Mouse (Mus musculus) myocyte (in vitro differentiated cells): Measurements from ENCODE around the gene 3110082I17Rik. TPM values are rescaled to one million over a fixed set of nuclear protein-coding genes. Genes with fewer than 3 reads are reported as not detected.
A peak's percentile ranks its signal among the peaks of the same experiment; 100 is the strongest.

Source experiments
- H3K27me3 ChIP-seq: one replicate; pipeline ENCODE4 v1.6.1; 2011; ENCODE audit not compliant: control insufficient read depth, insufficient read depth, insufficient read length
- H3K36me3 ChIP-seq: one replicate; pipeline ENCODE4 v1.6.1; 2011; ENCODE audit not compliant: control insufficient read depth, insufficient read depth
- H3K4me2 ChIP-seq: one replicate; pipeline ENCODE4 v1.6.1; 2011; ENCODE audit warnings: low read depth, control low read depth
- H3K4me3 ChIP-seq: one replicate; pipeline ENCODE4 v1.5.1; 2011; ENCODE audit warnings: mild to moderate bottlenecking, control low read depth, moderate library complexity
- H3K79me2 ChIP-seq: one replicate; pipeline ENCODE4 v1.6.1; 2011; ENCODE audit not compliant: control insufficient read depth, insufficient read depth
- H3ac ChIP-seq: one replicate; pipeline ENCODE4 v1.6.1; 2011; ENCODE audit not compliant: control insufficient read depth, insufficient read length
- CEBPB ChIP-seq: IDR thresholded peaks from 2 replicates; pipeline ENCODE4 v1.6.1; 2011; ENCODE audit warnings: mild to moderate bottlenecking, moderate library complexity; ENCODE audit not compliant: poor library complexity, insufficient read depth, severe bottlenecking
- E2F4 ChIP-seq: IDR thresholded peaks from one replicate; pipeline ENCODE4 v1.6.1; 2011; ENCODE audit warnings: mild to moderate bottlenecking, control low read depth, moderate library complexity; ENCODE audit not compliant: insufficient read depth
- MAX ChIP-seq: IDR thresholded peaks from one replicate; pipeline ENCODE4 v1.6.1; 2011; ENCODE audit warnings: low read depth, mild to moderate bottlenecking, control low read depth
- MYOD1 ChIP-seq, 3 experiments: IDR thresholded peaks; one replicate each; pipeline ENCODE4 v1.6.1; 2011; ENCODE audit warnings: control low read depth in 2 of 3, low read depth in 2 of 3, mild to moderate bottlenecking in 2 of 3, moderate library complexity in 1 of 3; ENCODE audit not compliant: insufficient read length in 2 of 3, control insufficient read depth in 1 of 3
- MYOG ChIP-seq, 3 experiments: IDR thresholded peaks; one replicate each; pipeline ENCODE4 v1.6.1; 2011; ENCODE audit warnings: control low read depth in 2 of 3, low read depth in 2 of 3, mild to moderate bottlenecking in 2 of 3; ENCODE audit not compliant: insufficient read length in 2 of 3, control insufficient read depth in 1 of 3, insufficient read depth in 1 of 3
- POLR2A ChIP-seq: IDR thresholded peaks from one replicate; pipeline ENCODE4 v1.6.1; 2011; ENCODE audit warnings: low read depth, mild to moderate bottlenecking, control low read depth, moderate library complexity; ENCODE audit not compliant: insufficient read length
- POLR2AphosphoS2 ChIP-seq: IDR thresholded peaks from one replicate; pipeline ENCODE4 v1.6.1; 2011; ENCODE audit warnings: low read depth, control low read depth; ENCODE audit not compliant: insufficient read length
- REST ChIP-seq: IDR thresholded peaks from one replicate; pipeline ENCODE4 v1.6.1; 2011; ENCODE audit warnings: mild to moderate bottlenecking, control low read depth, moderate library complexity; ENCODE audit not compliant: insufficient read depth, insufficient read length
- SRF ChIP-seq: IDR thresholded peaks from one replicate; pipeline ENCODE4 v1.6.1; 2011; ENCODE audit warnings: low read depth; ENCODE audit not compliant: control insufficient read depth, insufficient read length
- TCF12 ChIP-seq: IDR thresholded peaks from one replicate; pipeline ENCODE4 v1.6.1; 2011; ENCODE audit warnings: mild to moderate bottlenecking, control low read depth; ENCODE audit not compliant: poor library complexity, insufficient read depth, severe bottlenecking
- USF1 ChIP-seq: IDR thresholded peaks from one replicate; pipeline ENCODE4 v1.6.1; 2011; ENCODE audit warnings: low read depth, mild to moderate bottlenecking, control low read depth, moderate library complexity
- polyA plus RNA-seq: library from polyadenylated mRNA; unstranded; fragments of >200 nt; fragmentation: generic; extraction: Trizol; gene quantifications from one replicate; pipeline ENCODE4 v1.2.1, GENCODE M21; 2012; ENCODE audit warnings: missing spikeins

3110082I17Rik gene
- polyA plus RNA-seq, 1 experiment, result 16.4 TPM

DNA sequence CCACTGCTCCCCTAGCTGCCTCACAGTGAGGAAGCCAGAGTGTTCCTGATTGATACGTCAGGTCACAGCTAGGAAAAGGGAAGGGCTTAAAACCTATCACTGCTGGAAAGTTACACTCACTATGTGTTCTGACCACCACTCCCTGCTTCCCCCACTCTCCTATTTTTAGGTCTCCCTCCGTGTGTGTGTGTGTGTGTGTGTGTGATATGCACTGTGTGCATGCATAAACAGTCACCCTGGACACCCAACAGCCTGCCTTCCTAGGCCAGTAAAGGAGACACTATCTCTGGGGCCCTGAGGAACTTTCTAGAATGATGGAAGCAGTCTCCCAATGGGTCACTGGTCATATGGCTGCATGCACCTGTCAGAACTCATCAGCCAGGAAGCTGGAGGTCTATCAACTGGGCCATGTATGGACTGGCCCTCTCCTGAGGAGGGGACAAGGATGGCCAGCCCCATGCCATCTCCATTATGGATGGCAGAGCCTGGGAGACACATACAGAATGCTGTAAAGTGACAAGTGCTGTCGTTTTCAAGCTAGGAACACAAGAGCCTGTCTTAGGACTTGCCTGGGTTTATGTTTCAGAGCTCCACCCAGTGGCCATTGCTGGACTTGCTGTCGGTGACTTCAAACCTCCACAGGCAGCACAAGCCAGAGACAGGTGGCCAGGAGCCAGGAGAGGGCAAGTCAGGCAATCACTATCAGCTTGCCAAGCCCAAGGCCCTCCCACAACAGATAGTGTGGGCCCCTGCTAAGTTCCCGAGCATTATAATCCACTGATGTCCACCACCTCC, 62.2 kb downstream of the 3110082I17Rik start:
- TF ChIP-seq CEBPB (no peak), MYOG (IDR thresholded peaks at IDR 0.05; ENCODE audit: control insufficient read depth in 1 of 3, insufficient read depth in 1 of 3, insufficient read length in 2 of 3, low read depth in 2 of 3) (peak in 1 of 3 experiments; percentile 65), MYOD1 (IDR thresholded peaks at IDR 0.05; ENCODE audit: control insufficient read depth in 1 of 3, insufficient read length in 2 of 3, low read depth in 2 of 3) (peak in 2 of 3 experiments; percentile 26 to 43)
- H3K36me3 ChIP-seq, result no peaks in the 10 kb centered on the region
- no peaks in the 10 kb centered on the region for H3K79me2 ChIP-seq
- no peak overlapping the region for H3ac ChIP-seq
- H3K27me3 ChIP-seq, result no peaks in the 10 kb centered on the region
- peak overlapping the region; percentile 34 for H3K4me2 ChIP-seq
- no peak overlapping the region for H3K4me3 ChIP-seq

DNA sequence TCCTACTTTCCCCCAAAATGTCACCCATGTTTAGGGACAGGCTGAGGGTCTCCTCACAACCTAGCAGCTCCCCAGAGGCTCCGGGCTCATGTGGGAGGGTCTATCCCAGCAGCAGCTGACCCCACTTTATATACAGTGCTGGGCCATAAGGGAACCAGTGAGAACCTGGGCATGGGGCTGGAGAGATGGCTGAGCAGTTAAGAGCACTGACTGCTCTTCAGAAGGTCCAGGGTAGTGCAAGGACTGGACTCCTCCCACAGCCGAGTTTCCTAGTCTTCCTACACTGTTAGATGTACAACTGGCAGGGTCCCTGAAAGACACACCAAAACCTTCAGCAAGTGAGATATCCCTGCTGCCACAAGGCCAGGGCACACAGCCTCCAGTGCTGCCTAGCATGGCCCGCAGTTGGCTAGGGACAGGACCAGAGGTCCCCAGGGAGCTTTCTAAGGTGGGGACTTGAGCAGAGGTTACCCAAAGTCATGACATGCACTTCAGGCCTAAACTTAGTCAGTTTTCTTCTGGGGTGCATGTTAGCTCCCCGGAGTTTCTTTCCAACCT, 62.9 kb downstream of the 3110082I17Rik start:
- Histone ChIP-seq H3K79me2 (no peaks in the 10 kb centered on the region), H3K36me3 (no peaks in the 10 kb centered on the region), H3ac (no peak overlapping the region), H3K4me3 (no peak overlapping the region), H3K4me2 (peak overlapping the region; percentile 15), H3K27me3 (no peaks in the 10 kb centered on the region)
- TF ChIP-seq POLR2AphosphoS2 (peak; percentile 47), USF1 (no peak)

DNA sequence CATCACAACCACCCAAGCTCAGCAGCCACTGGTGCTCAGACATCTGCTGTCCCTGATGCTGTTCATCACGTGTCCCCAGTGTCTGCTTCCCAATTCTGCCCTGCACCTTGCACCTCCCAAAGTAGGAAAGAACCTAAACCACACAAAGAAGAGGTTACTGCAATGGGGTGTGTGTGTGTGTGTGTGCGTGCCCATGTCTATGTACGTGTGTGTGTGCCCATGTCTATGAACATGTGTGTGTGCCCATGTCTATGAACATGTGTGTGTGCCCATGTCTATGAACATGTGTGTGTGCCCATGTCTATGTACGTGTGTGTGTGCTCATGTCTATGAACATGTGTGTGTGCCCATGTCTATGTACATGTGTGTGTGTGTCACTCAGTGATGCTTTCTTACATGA, 64.8 kb downstream of the 3110082I17Rik start:
- H3K4me3 ChIP-seq, result no peak overlapping the region
- H3K4me2 ChIP-seq, result no peak overlapping the region
- TF ChIP-seq POLR2AphosphoS2, result peak; percentile 67
- TF ChIP-seq REST, result no peak
- no peak for TF ChIP-seq TCF12
- no peak for TF ChIP-seq E2F4
- no peak for TF ChIP-seq MAX
- peak; percentile 22 for TF ChIP-seq POLR2A
- no peak for TF ChIP-seq SRF
- TF ChIP-seq USF1, result no peak

DNA sequence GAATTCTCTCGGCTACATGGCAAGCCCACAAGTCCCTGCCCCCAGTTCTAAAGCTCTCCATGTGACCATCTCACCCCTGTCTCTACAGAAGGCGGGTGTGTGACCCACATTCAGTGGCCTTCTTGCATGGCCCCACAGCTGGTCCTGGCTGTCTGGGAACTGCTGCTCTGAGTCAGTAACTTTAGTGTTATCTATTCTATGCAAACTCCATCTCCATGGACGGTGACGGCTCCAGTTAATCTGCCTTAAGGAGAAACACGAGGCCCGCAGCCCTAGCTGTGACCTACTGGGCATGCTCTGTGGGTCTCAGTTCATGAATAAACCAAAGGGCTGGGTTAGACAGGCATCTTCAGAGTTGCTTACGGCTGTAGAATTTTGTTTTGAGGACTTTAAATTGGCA, 65.9 kb downstream of the 3110082I17Rik start:
- H3K27me3 ChIP-seq, result no peaks in the 10 kb centered on the region
- H3K36me3 ChIP-seq, result no peaks in the 10 kb centered on the region
- no peak overlapping the region for H3K4me3 ChIP-seq
- TF ChIP-seq MYOD1 (IDR thresholded peaks at IDR 0.05; ENCODE audit: control insufficient read depth in 1 of 3, insufficient read length in 2 of 3, low read depth in 2 of 3), result no peak
- H3K79me2 ChIP-seq, result no peaks in the 10 kb centered on the region
- no peak overlapping the region for H3K4me2 ChIP-seq
- no peak overlapping the region for H3ac ChIP-seq

More for the DNA sequence above, 64.8 kb downstream of the 3110082I17Rik start:
- Histone ChIP-seq H3K27me3 (no peaks in the 10 kb centered on the region), H3K79me2 (no peaks in the 10 kb centered on the region), H3ac (no peak overlapping the region), H3K36me3 (no peaks in the 10 kb centered on the region)

DNA sequence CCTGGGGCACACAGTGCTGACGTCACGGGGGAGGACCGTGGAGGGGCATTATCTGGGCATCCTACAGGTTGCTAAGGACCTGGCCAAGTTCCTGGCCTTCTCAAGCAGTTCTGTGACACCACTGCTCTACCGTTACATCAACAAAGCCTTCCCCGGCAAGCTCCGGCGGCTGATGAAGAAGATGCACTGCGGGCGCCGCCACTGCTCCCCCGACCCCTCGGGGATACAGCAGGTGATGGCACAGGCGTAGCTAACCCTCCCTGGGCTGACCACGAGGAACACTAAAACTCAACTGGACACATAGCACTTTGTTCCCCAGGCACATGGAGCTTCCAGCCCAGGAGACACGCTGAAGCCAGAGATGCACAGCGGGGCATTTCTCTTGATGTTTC, 67.1 kb downstream of the 3110082I17Rik start:
- no peak overlapping the region for H3K4me2 ChIP-seq
- H3ac ChIP-seq, result no peak overlapping the region
- no peaks in the 10 kb centered on the region for H3K36me3 ChIP-seq
- H3K4me3 ChIP-seq, result no peak overlapping the region
- H3K27me3 ChIP-seq, result no peaks in the 10 kb centered on the region
- no peaks in the 10 kb centered on the region for H3K79me2 ChIP-seq
- TF ChIP-seq REST, result no peak
- no peak for TF ChIP-seq MAX
- TF ChIP-seq POLR2AphosphoS2, result no peak
- TF ChIP-seq USF1, result no peak
- no peak for TF ChIP-seq TCF12
- no peak for TF ChIP-seq POLR2A
- no peak for TF ChIP-seq E2F4
- no peak for TF ChIP-seq MYOG (IDR thresholded peaks at IDR 0.05; ENCODE audit: control insufficient read depth in 1 of 3, insufficient read depth in 1 of 3, insufficient read length in 2 of 3, low read depth in 2 of 3)
- TF ChIP-seq MYOD1 (IDR thresholded peaks at IDR 0.05; ENCODE audit: control insufficient read depth in 1 of 3, insufficient read length in 2 of 3, low read depth in 2 of 3), result no peak
- no peak for TF ChIP-seq SRF
